Mouse (Mus musculus) ovary, postnatal 10 days (tissue): Measurements from ENCODE around the gene Cct7.

ENCODE experiments used
- DNase-seq: peaks from one replicate; pipeline ENCODE4 v3.0.0; 2022; ENCODE audit warnings: low spot score

Cct7 gene

GRCm38 (mm10) chr6:85452816-85453215, 1.5 kb downstream of the Cct7 start:
- DNase-seq: no peak

GRCm38 (mm10) chr6:85459621-85460020, 8.3 kb downstream of the Cct7 start:
- DNase-seq: no peak

GRCm38 (mm10) chr6:85465381-85465780, 14.1 kb downstream of the Cct7 start:
- no peak for DNase-seq

- DNase-seq: no peak
Measured at GRCm38 (mm10) chr6:85469660-85470430, 18.5 kb downstream of the Cct7 start.

GRCm38 (mm10) chr6:85471962-85472361, 20.6 kb downstream of the Cct7 start:
- DNase-seq: no peak

GRCm38 (mm10) chr6:85472542-85472941, 21.2 kb downstream of the Cct7 start:
- no peak for DNase-seq

- no peak for DNase-seq
Measured at GRCm38 (mm10) chr6:85475581-85475980, 24.3 kb downstream of the Cct7 start.

- DNase-seq: no peak
Measured at GRCm38 (mm10) chr6:85477366-85477917, 26.1 kb downstream of the Cct7 start.

GRCm38 (mm10) chr6:85478416-85478815, 27.1 kb downstream of the Cct7 start:
- DNase-seq: no peak

- DNase-seq: no peak
Measured at GRCm38 (mm10) chr6:85479979-85480378, 28.7 kb downstream of the Cct7 start.

GRCm38 (mm10) chr6:85480685-85481084, 29.4 kb downstream of the Cct7 start:
- no peak for DNase-seq

- no peak for DNase-seq
Measured at GRCm38 (mm10) chr6:85483843-85484721, 32.8 kb downstream of the Cct7 start.

- no peak for DNase-seq
Measured at GRCm38 (mm10) chr6:85485738-85486137, 34.4 kb downstream of the Cct7 start.

GRCm38 (mm10) chr6:85488510-85488909, 37.2 kb downstream of the Cct7 start:
- no peak for DNase-seq

GRCm38 (mm10) chr6:85489717-85490116, 38.4 kb downstream of the Cct7 start:
- DNase-seq: no peak

- DNase-seq: no peak
Measured at GRCm38 (mm10) chr6:85490252-85490651, 38.9 kb downstream of the Cct7 start.

- no peak for DNase-seq
Measured at GRCm38 (mm10) chr6:85491606-85492005, 40.3 kb downstream of the Cct7 start.

- no peak for DNase-seq
Measured at GRCm38 (mm10) chr6:85496976-85497375, 45.7 kb downstream of the Cct7 start.

GRCm38 (mm10) chr6:85498147-85498546, 46.8 kb downstream of the Cct7 start:
- DNase-seq: no peak

- DNase-seq: no peak
Measured at GRCm38 (mm10) chr6:85500416-85500815, 49.1 kb downstream of the Cct7 start.

GRCm38 (mm10) chr6:85501571-85502102, 50.3 kb downstream of the Cct7 start:
- no peak for DNase-seq

- no peak for DNase-seq
Measured at GRCm38 (mm10) chr6:85502103-85502910, 51.0 kb downstream of the Cct7 start.
